Mouse (Mus musculus) adrenal gland, postnatal 36 days (tissue): Measurements from ENCODE around the gene Tgif2. TPM values are rescaled to one million over a fixed set of nuclear protein-coding genes. Genes with fewer than 3 reads are reported as not detected.
A peak's percentile ranks its signal among the peaks of the same experiment; 100 is the strongest.
"Not testable (repeated sequence)": the region's sequence is repeated elsewhere in the genome, so short reads cannot be mapped to it uniquely, and the experiment has no call there.

Experiments used
- DNase-seq, 2 experiments: peaks; one replicate each; pipeline ENCODE4 v3.0.0; 2021; ENCODE audit warnings: mixed read lengths in 1 of 2
- long read RNA-seq, 2 experiments: library from polyadenylated mRNA; stranded (forward); transcript quantifications; one replicate each; pipeline ENCODE4 v2.0.0; 2021; ENCODE audit warnings: borderline sequencing depth in 2 of 2
- total RNA-seq, 2 experiments: library from RNA; stranded (reverse); gene quantifications; 2 replicates each; pipeline ENCODE4 v1.2.3; 2021

The Tgif2 gene
- total RNA-seq, result 1 to 10 TPM; 3.9 to 4.4 TPM
- long read RNA-seq, experiment 1, partial matches to known transcripts, result 0 of 3 reads
- long read RNA-seq, experiment 1, other reads (novel, unspliced or antisense), result 2 of 3 reads
- long read RNA-seq, experiment 2, result 0 reads

DNA sequence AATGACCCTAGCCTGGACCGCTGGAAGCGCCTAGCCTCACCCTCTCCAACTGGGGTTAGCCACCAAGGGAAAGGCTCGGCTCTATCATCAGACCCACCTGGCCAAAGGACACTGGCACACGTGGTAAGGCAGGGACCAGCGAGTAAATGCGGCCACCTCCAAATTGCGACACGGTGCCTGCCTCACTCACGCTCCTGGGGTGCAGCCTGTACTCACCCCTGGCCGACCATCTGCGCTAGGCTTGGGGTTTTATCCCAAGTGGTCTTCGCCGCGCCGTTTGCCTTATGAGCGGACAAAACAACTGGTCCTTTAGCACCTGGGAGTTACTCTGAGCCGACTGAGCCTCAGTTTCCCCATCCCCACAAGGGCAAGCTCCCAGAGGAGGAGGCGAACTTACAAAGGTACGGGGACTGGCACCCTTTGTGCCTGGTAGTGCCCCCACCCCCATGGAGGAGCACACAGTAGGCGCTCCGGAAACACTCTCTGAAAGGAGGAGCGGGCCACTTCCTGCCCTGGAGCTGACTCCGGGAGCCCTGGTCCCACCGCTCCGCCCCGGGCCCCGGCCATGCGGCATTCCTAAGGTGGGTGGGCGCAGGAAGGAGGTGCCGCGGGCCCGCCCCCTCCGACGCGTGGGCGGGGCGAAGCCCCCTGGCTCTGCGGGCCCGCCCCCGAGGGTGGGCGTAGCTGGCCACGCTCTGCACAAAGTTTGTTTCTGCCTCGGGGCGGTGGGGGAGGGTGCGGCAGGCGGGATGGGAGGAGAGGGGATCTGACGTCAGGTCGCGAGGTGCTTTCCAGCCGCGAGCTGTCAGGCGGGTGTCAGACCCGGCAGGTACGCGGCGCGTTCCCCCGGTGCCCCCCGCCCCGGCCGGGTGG, at the start of gene Tgif2:
Tgif2 (plus strand) TSS at position 689 of the 873 bp plus-strand sequence.
- peak; percentile 60 to 75 for DNase-seq

DNA sequence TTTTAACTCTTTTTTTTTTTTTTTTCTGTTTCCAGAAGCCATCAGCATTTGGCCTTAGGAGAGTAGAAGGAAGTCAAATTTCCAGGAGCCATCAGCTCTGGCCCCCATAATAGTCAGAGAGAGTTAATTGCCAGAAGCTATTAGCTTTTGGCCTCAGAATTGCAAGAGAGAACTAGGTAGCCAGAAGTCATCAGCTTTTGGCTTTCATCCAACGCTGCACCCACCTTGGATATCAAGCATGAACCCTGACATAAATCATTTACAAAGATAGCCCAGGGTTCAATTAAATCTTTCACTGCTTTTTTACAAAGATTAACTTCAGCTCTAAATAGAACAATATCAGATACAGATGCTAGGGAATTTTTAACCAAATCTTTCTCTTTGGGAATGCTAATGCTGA, 41.3 kb upstream of the Tgif2 start:
- DNase-seq, result no peak

DNA sequence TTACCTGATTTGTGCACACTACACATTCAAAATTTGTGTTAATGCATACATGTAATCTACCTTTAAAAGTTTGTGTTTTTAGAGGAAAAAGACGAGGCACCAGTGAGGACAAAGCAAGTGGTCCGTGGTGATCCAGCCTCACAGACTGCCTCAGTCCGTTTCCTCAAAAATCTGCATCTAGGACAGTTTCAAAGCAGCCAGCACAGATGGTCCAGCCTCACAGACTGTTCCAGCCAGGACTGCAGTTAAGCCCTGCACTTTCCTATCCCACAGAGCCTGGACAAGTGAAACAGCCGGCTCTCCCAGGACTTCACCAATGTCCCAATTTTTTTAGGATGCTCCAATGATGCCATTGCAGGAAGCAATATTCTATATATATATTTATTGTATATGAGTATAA, 38.8 kb upstream of the Tgif2 start:
- no peak for DNase-seq

DNA sequence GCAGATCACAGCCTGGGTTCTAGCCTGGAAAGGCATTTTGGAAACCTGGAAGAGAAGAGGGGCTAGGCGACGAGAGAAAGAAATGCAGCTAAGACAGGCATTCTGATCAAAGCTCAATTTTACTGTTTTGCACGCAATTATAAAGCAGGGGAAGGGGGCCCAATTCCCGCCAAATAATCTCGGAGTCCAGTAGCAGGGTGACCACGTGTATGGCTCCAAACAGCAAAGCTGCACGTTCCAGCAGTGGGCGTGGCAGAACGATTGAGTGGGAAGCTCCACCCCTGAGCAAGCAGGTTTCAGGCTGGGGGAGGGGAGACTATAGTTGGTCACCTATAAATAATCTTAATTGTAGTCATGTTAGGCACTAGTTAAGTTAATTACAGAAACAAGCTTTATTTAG, 37.7 kb upstream of the Tgif2 start:
- DNase-seq, result not testable (repeated sequence)

- no peak for DNase-seq
Measured at GRCm38 (mm10) chr2:156803698-156804372, 36.0 kb upstream of the Tgif2 start.

DNA sequence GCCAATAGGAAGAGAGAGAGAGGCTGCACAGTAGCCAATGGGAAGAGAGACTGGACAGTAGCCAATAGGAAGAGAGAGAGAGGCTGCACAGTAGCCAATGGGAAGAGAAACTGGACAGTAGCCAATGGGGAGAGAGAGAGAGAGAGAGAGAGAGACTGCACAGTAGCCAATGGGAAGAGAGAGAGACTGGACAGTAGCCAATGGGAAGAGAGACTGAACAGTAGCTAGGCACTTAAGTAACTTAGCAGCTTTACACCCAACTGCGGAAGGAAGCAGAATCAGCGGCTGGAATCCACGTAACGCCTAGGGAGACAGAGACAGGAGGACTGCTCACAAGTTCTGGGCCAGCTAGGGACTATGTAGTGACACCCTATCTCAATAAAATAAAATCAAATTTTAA, 35.2 kb upstream of the Tgif2 start:
- no peak for DNase-seq

GRCm38 (mm10) chr2:156806886-156807285, 32.9 kb upstream of the Tgif2 start:
- no peak for DNase-seq

- DNase-seq, result peak; percentile 48 to 66
Measured at GRCm38 (mm10) chr2:156809579-156809978, 30.2 kb upstream of the Tgif2 start.

DNA sequence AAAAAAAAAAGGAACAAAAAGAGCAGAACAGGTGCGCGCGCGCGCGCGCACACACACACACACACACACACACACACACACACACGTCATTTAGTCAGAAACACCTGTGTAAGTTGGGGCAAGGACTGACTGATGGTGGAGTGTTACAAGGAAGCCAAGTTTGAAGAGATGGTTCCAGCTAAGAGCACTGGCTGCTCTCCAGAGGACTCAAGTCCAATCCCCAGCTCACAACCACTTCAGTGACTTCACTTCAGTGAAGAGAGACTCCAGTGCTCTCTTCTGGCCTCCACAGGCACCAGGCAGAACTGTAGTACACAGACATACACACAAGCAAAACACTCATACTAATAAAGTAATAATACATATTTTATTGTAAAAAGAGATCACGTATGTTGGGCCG, 29.1 kb upstream of the Tgif2 start:
- DNase-seq, result no peak

GRCm38 (mm10) chr2:156811556-156811955, 28.3 kb upstream of the Tgif2 start:
- DNase-seq, result no peak

DNA sequence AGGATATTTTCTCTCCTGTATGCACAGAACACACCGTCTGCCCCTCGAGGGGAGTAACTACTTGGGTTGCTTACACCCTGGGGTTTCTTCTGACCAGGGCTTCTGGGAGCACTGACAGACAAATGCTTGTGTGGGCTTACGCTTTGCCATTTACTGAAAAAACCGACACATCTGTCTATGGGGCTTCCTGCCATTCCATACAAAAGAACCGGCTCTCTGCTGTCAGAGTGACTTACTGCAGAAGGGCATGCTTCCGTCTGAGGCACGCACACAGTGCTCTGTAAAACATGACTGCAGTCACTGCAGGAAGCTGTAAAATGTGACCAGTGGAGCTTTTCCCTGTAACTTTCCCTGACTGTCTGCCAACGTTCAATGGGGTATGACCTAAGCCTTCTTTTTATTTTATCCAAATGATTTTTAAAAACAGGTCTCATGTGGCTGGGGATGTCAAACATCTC, 25.4 kb upstream of the Tgif2 start:
- DNase-seq, result peak; percentile 3

- no peak for DNase-seq
Measured at GRCm38 (mm10) chr2:156814893-156815292, 24.9 kb upstream of the Tgif2 start.

DNA sequence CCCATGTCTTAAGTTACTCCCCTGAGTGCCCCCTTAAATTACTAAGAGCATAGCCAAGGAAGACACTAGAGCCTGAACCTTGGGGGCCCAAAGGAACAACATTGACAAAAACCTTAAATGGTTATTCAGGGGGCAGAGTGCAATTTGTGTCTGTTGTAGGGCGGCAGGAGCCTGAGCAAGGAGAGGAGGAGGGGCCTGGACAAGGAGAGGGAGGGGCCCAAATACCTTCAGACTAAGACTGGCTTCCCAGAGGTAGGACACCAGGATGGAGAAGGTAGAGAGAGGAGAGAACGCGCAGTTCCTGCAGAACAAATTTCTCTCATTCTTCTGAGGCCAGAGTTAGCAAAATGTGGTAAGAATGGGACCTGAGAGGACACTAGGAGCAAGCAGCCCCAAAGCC, 24.4 kb upstream of the Tgif2 start:
- no peak for DNase-seq

DNA sequence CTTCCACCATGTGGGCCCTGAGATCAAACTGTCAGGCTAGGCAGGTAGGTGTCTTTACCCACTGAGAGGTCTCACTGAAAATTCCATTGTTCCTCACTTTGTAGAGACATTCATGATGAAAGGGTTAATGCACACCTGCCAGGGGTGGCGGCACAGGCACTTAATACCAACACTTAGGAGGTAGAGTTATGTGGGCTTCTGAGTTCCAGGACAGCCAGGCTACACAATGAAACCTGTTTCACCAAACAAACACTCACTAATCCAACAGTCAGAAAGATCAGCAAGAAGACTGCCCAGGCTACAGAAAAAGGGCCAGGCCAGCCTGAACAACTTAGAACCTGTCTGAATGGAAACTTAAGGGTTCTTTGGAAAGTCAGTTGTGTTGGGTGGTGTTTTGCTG, 23.7 kb upstream of the Tgif2 start:
- DNase-seq, result no peak

GRCm38 (mm10) chr2:156825128-156825527, 14.7 kb upstream of the Tgif2 start:
- not testable (repeated sequence) for DNase-seq

DNA sequence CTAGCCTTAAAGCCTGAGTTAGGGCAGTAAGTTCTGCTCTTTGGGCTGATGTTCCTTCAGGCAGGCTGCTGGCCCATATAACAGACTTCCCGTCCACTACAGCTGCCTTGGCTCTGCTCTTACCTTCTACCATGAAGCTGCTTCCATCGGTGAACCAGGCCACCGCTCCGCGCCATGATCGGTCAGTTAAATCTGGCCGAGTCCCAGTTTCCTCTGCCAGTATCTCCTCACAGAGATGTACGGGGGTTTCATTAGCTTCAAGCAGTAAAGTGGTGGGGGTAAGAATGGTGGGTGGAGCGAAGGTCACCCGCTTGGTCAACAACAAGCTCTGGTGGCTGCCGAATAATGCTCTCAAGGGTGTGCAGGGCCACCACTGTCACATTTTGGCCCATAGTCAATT, 5.5 kb upstream of the Tgif2 start:
- DNase-seq, result no peak

DNA sequence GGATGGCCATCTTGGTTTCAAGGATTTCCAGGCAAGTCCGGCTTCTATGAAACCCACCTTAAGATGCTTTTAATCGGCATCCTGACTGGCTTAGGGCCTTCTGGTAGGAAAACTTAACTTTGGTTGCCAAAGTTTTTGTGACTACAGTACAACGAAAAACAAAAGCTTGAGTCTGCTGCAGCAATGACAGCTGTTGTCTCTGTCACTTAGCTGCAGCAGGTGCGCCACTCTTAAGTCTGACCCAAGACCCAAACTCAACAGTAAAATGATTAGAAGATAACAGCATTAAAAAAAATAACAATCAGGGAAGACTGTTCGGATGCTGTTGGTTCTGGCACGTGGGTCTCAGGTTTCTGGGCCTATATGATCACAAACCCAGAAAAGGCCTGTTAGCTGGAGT, 968 bp upstream of the Tgif2 start:
- DNase-seq, result no peak

DNA sequence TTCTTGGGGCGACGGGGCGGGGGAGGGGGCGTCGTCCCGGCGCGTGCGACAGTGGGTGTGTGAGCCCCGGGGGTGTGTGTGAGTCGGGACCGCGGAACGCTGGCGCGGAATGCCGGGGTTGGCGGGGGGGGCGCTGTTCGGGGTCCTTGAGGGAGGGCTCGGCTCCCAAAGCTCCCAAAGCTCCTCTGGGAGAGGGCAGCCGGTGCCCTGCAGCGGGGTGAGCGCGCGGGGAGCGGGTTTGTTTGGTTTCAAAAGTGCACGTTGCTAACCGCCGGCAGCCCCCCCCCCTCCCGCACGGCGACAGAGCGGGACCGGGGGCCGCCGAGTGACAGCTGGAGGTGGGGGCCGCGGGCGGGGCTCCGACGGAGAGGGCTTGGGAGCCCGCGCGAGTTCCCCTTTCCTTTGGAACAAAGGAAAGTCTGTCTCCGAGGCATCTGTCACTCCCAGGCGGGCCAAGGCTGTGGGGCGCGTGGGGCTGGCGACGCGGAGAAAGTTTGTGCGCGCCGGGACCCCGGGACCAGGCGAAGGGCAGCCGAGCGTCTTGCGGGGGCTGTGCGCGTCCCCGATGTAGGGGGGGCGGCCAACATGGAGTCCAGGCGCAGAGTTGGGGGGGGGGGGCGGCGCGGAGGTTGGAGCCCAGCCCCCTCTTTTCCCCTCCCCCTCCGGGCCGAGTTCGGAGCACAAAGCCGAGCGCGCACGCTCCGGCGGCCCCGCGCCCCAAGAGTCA, 657 bp downstream of the Tgif2 start:
- DNase-seq, result peak; percentile 35 to 51

DNA sequence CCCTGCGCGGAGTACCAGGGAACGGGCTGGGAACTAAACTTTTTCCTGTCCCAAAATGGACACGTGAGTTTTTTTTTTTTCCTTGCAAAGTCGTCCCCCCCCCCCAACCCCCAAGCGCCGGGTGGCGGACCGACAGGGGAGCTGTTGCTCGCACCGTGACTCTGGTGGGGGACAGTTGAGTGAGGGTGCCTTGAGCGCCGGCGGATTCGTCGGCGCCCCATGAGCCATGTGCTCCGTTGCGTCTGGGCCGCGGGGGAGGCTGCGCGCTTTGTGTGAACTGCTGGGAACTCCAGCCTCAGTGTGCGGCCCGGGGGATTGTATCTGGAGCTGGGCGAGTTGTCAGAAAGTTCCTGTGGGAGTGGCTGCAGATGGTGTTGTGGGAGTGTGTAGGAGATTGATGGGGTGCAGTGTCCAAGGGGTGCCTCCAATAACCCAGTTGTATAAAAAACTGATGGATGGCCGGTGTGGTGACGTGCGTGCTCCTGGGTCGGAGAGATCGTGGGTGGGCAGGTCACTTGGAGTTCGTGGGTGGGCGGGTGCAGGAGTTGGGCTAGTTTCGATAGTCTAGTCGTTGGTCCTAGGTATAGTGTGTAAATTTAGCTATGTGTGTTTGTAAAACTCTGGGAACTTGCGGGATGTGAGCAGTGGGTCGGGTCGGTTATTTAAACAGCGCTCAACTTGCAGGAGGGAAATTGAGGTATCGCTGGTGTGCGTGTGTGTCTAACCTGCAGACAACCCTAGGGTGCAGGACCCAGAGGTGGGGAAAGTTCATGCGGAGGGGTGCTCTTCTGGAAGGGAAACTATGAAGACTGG, 1.4 kb downstream of the Tgif2 start:
- peak; percentile 67 to 73 for DNase-seq

GRCm38 (mm10) chr2:156841841-156842706, 2.3 kb downstream of the Tgif2 start:
- DNase-seq, result peak; percentile 69 to 71

DNA sequence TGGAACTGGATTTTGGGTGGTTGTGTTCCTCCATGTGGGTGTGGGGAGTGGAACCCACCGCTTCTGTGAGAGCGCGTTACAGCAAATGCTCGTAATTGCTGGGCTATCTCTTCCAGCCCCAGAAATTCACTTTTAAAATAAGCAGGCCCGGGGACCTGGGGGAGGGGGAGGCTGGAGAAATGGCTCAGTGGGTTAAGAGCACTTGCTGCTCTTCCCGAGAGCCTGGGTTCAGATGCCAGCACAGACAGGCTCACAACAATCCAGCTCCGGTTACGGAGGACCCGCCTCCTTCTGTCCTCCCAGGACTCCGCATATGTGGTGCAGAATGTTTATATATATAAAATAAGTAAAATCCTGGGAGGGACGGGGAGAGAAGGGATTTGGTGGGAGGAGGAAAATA, 2.9 kb downstream of the Tgif2 start:
- DNase-seq, result no peak
